Mouse (Mus musculus) left cerebral cortex, postnatal 14 days (tissue): ENCODE measurements at regions not wholly inside any gene's neighbourhood (a gene's known extent, or its start where the extent isn't known, plus 50 kb on each side); places are given as distances from the start of the nearest gene placed in this dataset.
"Not testable (repeated sequence)": the region's sequence is repeated elsewhere in the genome, so short reads cannot be mapped to it uniquely, and the experiment has no call there.

Experiments used
- DNase-seq, 2 experiments: peaks; one replicate each; pipeline ENCODE4 v3.0.0; 2021 to 2022; ENCODE audit warnings: low spot score in 2 of 2, mixed read lengths in 1 of 2
- intact Hi-C: fragments of 180-260 bp; cut with DNase I; formaldehyde crosslinking; loops from one replicate; pipeline ENCODE4 v1.15.1; 2025

- peak; percentile 64 to 75 for DNase-seq
- intact Hi-C loops, result loop anchor here (5.0 to 10.0 kb wide), 2 partner anchors 404 to 782 kb away; partner anchors contain the start of gene Dlgap1
Observed at GRCm38 (mm10) chr17:69563165-69563564, 124.0 kb downstream of the Akain1 start.

DNA sequence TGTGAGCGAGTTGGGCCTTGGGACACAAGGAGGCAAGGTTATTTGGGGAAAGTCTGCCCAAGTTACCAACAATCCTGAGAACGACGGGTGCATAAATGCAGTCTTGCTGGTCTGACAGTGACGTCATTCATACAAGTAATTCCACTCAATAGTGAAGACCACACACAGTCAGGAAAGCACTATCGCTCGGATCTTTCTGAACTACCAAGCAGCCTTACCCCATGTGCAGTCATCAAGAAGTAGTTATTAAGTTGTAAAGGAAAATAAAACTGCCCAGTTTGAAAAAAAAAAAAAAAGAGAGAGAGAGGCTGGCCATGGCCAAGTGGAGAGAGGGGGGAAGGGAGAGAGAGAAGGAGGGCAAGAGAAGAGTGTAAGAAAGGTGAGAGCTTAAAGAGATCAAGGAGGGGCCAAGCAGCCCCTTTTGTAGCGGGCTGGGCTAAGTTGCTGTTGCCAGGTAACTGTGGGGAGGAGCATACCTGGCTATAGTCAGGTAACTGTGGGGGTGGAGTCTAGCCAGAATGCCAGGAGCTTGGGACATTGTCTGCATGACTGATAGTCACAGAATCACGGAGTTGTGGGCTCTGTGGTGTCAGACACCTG, 132.0 kb downstream of the Akain1 start:
- DNase-seq, intact Hi-C loops: not testable (repeated sequence)

- intact Hi-C loops, result no loop called here
- DNase-seq, result no peak
Observed at GRCm38 (mm10) chr17:69590553-69590952, 151.4 kb downstream of the Akain1 start.

- DNase-seq, result no peak
- intact Hi-C loops, result no loop called here
Observed at GRCm38 (mm10) chr17:69597773-69598295, 158.7 kb downstream of the Akain1 start.

- no peak for DNase-seq
- intact Hi-C loops, result no loop called here
Observed at GRCm38 (mm10) chr17:69598461-69598860, 159.3 kb downstream of the Akain1 start.

GRCm38 (mm10) chr17:69603596-69603995, 164.5 kb downstream of the Akain1 start:
- DNase-seq, result no peak
- intact Hi-C loops, result loop anchor here (5.0 to 10.0 kb wide), 2 partner anchors 364 to 741 kb away; partner anchors contain the start of gene Dlgap1

- intact Hi-C loops, result loop anchor here (5.0 to 10.0 kb wide), 2 partner anchors 363 to 740 kb away; partner anchors contain the start of gene Dlgap1
- peak; percentile 59 to 72 for DNase-seq
Observed at GRCm38 (mm10) chr17:69604698-69605097, 165.6 kb downstream of the Akain1 start.

DNA sequence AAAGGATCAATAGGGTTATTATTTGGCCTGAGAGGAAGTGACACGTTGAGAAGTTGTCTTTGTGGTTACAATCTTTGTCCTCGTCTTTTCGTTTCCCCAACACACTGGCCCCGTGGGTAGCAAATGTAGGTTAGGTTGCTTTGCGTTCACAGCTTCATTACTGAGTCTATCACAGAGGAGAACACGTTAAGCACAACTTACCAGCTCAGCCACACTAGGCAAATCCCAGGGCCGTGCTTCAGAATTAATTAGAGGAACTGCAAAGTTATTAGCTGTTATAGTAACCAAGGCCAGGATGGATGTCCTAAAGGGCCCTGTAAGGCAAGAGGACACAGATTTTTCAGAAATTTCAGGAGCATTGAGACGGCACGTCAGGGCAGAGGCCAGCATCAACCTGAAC, 166.3 kb downstream of the Akain1 start:
- intact Hi-C loops, result loop anchor here (10.0 kb wide), 1 partner anchor 739 kb away; no protein-coding TSS in a partner anchor
- no peak for DNase-seq

- no peak for DNase-seq
- intact Hi-C loops, result no loop called here
Observed at GRCm38 (mm10) chr17:69631411-69631810, 192.3 kb downstream of the Akain1 start.

DNA sequence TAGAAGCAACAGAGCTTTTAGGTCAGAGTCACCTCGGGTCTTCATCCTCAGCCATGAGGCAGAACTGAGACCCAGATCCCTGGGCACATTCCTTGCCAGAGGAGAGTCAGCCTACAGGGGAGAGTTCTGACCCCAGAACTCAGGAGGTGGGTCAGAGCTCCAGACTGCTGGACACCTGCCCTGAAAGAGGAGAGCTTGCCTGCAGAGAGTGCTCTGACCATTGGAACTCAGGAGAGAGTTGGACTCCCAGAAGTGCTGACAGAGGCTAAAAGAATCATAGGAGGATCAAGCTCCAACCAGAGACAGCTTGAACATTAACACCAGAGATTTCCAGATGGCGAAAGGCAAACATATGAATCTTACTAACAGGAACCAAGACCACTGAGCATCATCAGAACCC, 211.4 kb downstream of the Akain1 start:
- DNase-seq, intact Hi-C loops: not testable (repeated sequence)

DNA sequence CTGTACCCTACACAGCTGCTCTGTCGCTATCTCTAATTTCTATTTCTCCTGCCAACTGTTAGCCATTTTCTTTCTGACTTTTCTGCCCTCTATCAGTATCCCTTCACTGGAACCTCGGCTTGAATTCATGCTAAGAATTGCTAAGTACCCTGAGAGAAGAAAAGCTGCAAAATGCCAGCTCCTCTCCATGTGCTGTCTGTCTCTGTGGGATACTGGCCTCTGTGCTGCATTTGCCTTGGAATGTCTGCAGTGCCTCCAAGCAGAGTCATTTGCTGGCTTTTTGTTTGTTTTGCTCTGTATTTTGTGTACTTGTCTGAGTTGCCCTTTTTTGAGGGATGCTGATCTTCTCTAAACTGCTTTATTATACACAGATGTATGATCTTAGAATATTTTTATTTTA, 215.5 kb downstream of the Akain1 start:
- no peak for DNase-seq
- intact Hi-C loops, result no loop called here

DNA sequence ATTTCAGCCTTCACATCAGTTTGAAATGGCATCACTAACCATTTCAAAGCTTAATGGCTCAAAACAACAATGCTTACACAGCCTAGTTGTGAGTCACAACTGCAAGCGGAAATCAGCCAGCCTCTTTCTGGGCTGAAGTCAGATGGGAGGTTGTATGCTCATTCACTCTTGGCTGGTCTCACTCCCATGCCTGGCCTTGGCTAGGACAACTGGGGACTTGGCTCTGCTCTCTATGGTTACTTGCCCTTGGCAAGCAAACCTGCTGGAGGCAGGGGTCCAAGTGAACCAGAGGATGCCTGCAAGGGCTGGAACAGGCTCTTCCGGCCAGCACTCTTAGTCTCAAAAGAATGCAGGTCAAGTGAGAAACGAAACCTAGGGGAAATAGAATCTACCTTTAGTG, 233.4 kb downstream of the Akain1 start:
- intact Hi-C loops, result no loop called here
- DNase-seq, result peak; percentile 54 to 65

- intact Hi-C loops, result loop anchor here (10.0 kb wide), 1 partner anchor 82 kb away; no protein-coding TSS in a partner anchor
- peak; percentile 43 to 48 for DNase-seq
Observed at GRCm38 (mm10) chr17:69683091-69683490, 244.0 kb downstream of the Akain1 start.

DNA sequence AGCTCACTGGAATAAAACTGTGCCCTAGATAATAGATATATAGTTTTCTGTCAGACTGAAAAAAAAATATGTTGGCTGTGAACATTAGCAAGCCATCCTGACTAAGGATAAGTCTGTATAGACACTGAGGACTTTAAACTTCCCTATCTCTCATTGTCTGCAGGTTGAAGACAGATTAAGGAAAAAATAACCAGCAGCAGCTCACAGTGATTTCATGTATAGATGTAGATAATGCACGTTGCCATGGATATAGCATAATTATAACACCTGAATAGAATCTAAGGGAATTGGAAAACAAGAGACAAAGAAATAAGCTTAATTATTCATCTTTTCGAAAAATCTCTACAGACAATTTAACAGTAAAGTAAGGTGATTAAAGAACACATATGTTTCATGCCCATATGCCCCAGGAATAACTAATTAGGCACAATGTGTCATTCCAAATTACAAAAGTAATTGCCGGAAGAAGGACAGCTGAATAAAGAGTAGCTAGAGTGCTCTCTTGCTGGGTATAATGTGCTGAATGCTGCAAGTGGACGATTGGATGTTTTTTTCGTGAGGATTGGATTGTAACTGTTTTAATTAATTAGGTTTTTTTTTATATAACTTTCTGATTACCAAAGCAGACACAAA, 246.6 kb downstream of the Akain1 start:
- DNase-seq, result no peak
- intact Hi-C loops, result loop anchor here (10.0 kb wide), 1 partner anchor 79 kb away; no protein-coding TSS in a partner anchor

DNA sequence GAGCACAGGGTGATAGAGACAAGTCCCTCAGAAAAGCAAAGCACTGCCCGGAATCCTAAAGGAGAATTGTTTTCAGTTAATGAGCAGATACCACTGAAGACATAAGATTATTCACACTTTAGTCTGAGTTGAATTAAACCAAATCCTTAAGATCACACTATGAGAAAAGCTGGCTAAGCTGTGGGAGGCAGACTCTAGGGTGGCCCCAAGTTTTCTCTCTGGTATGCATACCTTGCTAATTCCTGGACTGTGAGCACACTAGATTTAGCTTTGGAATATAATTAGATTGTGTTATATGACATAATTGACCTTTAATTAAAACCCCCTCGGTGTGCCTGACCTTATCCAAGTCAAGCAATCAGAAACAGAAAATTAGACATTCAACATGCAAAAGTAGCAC, 247.3 kb downstream of the Akain1 start:
- no peak for DNase-seq
- intact Hi-C loops, result loop anchor here (10.0 kb wide), 1 partner anchor 78 kb away; no protein-coding TSS in a partner anchor

DNA sequence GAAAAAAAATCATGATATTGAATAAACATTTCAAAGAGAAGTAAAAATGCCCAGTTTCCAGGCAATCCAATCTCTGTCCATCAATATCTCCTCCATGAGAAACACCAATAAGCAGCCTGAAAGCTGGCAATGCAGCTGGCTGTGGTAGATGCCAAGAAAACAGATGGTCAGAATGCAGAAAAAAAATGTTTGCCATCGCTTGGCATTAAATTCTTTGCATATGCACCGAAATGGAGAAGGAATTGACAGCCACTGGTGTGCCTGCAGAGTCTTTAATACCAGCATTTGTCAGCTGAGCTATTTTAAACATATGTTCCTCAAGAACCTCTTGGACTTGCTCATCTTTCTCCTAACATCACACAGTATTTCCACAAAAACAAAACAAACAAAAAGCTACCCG, 256.2 kb downstream of the Akain1 start:
- peak; percentile 19 to 29 for DNase-seq
- intact Hi-C loops, result no loop called here

GRCm38 (mm10) chr17:69727325-69727724, 241.5 kb upstream of the Dlgap1 start:
- DNase-seq, result no peak
- intact Hi-C loops, result no loop called here

DNA sequence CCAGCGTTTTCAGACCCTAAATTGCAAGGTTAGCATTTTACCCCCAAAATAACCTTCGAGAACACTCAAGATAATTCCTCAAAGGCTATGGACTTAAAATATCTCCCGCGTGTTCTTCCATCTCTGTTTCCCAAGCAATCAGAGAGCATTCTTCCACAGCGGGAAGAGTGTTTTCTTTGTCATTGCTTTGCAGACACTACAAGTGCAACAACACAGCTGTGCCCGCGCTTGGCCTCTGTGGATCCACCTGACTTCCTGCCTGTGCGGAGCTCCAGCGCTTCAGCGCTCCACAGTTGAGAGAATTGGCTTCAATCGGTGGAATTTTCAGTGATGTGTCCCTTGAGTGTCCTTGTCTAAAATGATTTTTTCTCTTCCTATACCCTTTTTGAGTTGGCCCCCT, 235.9 kb upstream of the Dlgap1 start:
- intact Hi-C loops, result no loop called here
- peak; percentile 4 to 12 for DNase-seq

DNA sequence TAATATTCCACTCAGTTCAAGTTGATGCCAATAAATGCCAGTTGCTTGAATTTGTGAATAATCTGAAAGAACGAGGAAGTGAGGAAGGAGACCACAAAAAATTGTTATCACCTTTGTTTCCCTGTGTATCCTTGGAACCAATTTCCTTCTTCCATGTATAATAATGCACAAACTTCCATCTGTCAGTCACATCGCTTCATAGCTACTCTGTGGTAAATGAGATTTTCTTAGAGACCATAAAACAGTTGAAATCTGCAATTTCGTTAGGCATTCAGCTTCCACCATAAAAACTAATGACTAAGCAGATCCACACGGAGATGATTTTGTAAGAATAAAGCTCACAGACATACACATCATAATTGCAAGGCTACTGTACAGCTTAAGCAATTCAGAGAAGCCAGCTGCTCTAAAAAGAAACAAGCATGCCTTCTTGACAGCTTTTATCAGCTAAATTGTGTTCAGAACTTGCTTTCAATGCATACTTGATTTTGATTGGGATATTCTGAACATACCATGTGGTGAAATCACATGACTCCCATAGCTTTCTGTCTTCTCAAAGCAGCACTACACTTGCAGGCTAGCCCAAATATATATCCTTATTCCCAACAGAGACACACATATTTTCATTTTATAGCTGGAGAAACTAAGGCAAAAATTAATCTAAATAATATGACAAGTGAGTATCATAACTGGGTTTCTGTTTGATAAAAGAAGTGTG, 232.3 kb upstream of the Dlgap1 start:
- intact Hi-C loops, result no loop called here
- DNase-seq, result peak in 1 of 2 experiments; percentile 6

- peak; percentile 61 to 85 for DNase-seq
- intact Hi-C loops, result loop anchor here (10.0 kb wide), 1 partner anchor 84 kb away; no protein-coding TSS in a partner anchor
Observed at GRCm38 (mm10) chr17:69769002-69769421, 199.9 kb upstream of the Dlgap1 start.
